Mouse (Mus musculus) frontal cortex, adult 2 months (tissue): ENCODE results near the gene Zfc3h1. TPM values are rescaled to one million over a fixed set of nuclear protein-coding genes. Genes with fewer than 3 reads are reported as not detected.

Experiments used
- DNase-seq, 2 experiments: peaks; one replicate each; pipeline ENCODE4 v3.0.0; 2022; ENCODE audit warnings: low spot score in 1 of 2; ENCODE audit errors: extremely low spot score in 1 of 2
- polyA plus RNA-seq: library from polyadenylated mRNA; depleted of rRNA; stranded (reverse); fragments of >200 nt; gene quantifications from 2 replicates; pipeline ENCODE4 v1.2.3, GENCODE M21; 2012; rRNA removed

Gene Zfc3h1
- 109 and 118 TPM in 2 replicates for polyA plus RNA-seq

DNA sequence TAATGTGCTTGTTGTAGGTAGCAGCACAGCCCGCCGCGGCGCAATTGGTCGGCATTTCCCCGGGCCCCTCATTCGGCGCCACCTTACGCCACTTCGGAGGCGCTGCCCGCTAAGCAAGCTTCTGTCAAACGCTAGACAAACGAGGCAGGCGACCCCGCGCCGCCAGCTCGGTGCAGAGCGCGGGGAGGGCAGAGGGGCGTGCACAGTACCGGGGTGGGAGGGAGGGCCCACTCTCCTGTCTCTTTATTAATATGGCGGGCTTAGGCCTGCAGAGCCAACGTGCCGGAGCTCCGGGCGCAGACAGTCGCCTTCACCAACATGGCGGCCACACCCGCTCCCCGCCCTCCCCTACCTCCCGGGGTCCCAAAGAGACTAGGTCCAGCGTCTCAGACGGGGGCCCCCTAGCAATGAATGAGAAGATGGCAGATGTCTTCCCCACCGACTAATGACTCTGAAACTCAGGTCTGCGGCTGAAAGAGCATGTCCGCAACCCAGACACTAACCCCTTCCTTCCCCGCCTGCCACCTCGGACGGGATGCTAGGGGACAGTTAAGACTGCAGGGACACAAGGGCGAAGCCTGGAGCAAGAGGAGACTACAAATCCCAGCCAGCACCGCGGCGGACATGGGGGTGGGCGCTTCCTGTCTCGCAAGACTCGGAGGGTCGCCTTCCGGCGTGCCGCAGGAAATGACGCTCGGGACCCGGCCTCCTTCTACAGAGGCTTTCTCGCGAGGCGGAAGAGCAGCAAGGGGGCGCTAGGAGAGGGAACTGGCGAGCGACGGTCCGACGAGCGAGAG is at the start of gene Zfc3h1, which contains the start of gene Thap2:
Zfc3h1 (plus strand) TSS at position 739 of the 797 bp plus-strand sequence.
Thap2 (minus strand) TSS at position 223 of the 797 bp plus-strand sequence.
- peak; percentile 98 to 99 for DNase-seq

DNA sequence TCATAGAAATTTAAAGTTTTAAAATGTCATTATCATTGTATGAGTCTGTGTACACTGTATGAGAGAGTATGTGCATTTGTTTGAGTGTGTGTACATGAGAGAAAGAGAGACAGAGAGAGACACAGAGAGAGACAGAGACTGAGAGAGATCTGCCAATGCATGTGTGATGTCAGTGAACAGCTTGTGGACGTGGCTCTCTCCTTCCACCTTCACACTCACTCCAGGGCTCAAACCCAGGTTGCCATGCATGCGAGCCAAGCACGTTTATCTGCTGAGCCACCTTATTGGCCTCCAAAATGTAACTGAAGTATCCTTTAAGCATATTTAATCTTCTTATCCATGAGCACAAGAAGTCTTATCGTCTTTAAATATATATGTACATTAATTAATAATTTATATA is 47.9 kb upstream of the Zfc3h1 start:
- DNase-seq: no peak

DNA sequence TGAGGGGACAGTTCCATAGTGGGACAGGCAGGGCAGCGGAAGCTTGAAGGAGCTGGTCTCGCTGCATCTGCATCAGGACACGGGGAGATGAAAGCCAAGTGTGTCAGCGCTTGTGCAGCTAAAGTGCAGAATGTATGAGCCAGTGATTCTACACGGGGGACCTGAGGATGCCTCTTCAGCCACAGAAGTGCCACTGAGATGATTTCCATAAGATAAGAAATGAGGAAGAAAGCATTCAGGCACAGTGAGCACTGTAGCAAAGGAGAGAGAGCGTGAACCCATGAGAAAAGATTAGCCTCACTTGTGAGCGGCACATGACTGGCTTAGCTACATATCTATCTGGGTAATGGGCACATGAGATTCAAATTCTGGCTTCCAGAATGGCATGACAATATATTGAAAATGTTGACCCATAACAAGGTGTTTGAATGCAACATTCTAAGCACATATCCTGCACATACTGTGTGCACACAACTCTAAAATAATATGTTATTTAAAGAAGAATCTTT is 44.9 kb upstream of the Zfc3h1 start:
- DNase-seq: no peak

- no peak for DNase-seq
Measured at GRCm38 (mm10) chr10:115342771-115343425, 41.9 kb upstream of the Zfc3h1 start.

DNA sequence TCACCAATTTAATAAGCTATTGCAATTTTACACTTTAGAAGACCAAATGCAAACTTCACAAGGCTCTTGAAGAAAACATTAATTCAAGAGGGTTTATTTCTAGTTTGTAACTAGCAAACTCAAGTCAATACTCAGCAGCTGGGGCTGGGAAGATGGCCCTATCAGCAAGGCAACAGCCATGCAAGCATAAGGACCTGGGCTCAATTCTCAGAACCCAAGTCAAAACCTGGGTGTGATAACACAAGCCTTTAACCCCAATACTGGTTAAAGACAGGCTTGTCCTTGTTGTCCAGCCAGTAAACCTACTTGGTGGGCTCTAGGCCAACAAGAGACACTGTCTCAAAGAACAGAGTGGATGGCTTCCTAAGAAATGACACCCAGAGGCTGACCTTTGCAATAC is 38.3 kb upstream of the Zfc3h1 start:
- DNase-seq: no peak

DNA sequence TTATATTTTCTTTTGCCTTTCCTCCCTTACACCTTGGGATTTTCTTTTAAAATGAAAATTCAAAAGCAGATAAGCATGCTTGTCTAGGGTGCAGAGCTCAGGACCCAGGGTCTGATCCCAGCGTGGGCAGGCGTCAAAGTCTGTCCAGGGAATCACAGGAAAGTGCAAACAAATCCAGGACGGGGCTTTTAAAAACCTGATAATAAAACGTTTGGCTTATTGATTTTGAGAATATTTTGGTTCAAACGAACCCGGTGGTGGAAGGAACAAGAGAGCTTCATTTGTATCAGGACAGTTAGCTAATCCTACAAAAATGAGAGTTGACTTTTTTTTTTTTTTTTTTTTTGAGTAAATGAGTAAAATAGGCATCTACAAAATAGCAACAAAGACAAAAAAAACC is 36.6 kb upstream of the Zfc3h1 start:
- DNase-seq: no peak

- DNase-seq: no peak
Measured at GRCm38 (mm10) chr10:115349029-115349428, 35.7 kb upstream of the Zfc3h1 start.

GRCm38 (mm10) chr10:115349509-115349908 is 35.2 kb upstream of the Zfc3h1 start:
- no peak for DNase-seq

- no peak for DNase-seq
Measured at GRCm38 (mm10) chr10:115350810-115351397, 33.9 kb upstream of the Zfc3h1 start.

DNA sequence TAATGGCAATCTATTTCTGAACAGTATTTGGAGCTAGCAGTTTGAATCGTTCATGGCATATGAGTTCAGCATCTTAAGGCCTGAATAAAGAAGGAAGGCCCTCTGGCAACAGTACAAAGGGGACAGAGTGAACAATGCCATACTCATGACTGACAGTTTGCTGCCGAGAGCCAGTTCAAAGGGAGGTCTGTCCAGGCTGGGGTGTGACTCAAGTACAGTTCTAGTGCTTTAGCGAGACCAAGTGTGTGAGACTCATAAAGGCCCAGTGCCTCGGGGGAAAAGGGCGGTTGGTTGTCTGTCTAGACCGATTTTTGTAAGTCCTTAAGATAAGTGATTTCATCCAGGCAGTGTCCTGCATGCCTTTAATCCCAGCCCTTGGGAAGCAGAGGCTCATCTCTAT is 30.2 kb upstream of the Zfc3h1 start:
- no peak for DNase-seq

- DNase-seq: no peak
Measured at GRCm38 (mm10) chr10:115355016-115355415, 29.7 kb upstream of the Zfc3h1 start.

DNA sequence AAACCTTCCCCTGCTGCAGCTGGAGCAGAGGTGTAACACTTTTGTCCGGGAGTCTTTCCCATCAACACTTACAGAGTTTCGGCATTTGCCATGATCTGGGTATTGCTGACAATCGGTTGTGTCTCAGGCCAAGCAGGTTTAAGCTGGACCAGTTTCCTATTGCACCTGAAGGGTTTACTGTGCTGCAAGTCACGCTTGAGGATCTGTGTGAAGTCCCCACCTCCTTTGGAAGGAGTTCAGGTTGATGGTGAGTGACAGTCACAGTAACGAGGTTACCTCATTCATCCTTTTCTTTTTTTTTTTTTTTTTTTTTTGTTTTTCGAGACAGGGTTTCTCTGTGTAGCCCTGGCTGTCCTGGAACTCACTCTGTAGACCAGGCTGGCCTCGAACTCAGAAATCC is 28.7 kb upstream of the Zfc3h1 start:
- DNase-seq: no peak

DNA sequence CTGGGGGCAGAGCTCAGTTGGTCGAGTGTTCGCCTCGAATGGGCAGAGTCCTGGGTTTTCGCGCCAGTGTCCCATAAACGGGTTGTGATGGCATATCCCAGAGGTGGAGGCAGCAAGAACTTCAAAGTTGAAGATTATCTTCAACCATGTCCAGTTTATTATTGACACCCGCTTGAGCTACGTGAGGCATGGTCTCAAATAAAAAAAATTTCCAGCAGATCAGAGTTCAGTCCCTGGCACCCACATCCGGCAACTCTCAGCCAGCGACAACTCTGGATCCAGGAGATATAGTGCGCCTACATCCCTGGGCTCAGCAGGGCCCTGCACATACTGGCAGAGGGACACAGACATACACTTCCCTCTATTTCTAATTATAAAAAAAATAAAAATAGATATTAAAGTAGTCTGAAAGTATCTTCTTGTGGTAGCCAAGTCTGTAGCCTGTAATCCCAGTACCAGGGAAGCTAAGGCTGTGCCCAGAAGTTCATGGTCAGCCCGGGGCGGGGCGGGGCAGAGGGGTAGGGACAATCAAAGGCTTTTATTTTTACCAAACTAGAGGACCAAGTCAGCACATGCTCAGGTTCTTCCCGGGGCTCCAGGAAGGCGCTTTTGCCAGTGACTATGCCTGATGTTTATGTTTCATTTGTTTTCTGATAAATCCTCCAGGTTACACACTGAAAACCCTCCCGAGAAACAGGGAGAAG is 26.4 kb upstream of the Zfc3h1 start:
- DNase-seq: no peak

DNA sequence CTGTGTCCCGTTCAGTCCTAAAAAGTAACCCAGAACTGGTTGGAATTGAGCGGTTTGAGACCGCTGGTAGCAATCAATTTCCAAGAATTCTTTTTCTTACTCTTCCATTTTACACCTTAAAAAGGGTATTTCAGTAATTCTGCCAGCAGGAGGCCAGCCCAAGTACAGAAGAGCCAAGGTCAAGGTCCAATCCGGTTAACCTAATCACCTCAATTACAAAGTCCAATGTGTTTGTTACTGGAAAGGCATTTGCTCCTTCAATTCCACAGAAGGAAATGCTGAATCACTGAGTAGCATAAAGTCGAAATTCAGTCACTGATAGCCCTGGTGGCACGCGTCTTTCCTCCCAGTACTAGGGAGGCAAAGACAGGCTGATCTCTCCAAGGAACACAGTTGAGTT is 25.7 kb upstream of the Zfc3h1 start:
- no peak for DNase-seq

- peak; percentile 90 to 95 for DNase-seq
Measured at GRCm38 (mm10) chr10:115361840-115362622, 22.7 kb upstream of the Zfc3h1 start, which contains the start of gene Tmem19. TSS of gene Tmem19 (minus strand) at chr10:115362501.

DNA sequence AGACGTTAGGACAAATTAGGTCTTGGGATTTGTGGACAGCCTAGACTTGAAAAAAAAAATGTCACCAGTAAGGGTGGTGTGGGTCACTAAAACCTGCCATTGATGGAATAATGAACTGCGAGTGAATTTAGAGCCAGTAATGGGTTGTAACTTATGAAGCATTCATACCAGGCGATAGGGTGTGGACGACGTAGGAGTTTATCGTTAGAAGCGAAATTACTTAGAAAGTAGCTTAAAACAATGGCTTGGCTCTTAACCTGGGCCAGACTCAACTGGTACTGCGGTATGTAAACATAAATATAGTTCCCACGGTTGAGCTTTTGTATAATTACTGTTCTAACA is 22.2 kb upstream of the Zfc3h1 start:
- DNase-seq: no peak

GRCm38 (mm10) chr10:115363151-115363550 is 21.6 kb upstream of the Zfc3h1 start:
- DNase-seq: peak in 1 of 2 experiments; percentile 12

GRCm38 (mm10) chr10:115381506-115382084 is 3.2 kb upstream of the Zfc3h1 start:
- no peak for DNase-seq

DNA sequence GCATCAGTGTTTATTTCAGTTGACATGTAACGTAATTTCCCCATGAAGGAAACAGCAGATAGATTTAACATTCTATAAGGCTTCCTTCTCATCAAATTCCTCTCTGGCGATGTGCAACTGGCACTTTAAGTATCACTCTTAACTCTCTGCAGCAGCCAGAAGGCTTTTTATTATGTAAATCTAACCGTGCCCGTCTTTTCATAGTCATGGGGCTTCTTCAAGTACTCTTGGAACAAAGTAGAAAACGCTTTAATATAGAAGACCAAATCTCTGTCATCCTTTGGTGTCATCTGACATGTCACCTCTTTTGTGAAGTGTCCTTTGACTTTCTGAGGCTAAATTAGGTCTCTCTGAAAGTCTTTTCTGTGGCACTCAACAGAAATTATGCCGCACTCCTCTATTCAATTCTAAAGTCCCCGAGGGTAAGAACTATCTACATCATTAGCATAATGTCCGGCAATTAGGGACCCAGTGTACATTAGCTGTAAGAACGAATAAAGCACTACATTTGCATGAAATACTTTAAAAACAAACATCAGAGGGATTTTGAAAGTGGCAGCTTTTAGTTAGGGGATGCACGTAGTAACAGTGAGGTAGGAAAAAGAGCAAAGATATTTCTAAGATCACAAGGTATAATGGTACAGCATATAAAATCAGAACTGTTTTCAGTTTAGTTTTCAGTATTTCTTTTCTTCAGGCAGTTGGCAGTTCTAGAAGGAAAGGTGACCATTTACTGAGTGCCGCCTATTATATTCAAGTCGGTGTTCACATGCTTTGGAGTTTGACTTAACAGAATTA is 1.7 kb upstream of the Zfc3h1 start:
- DNase-seq: no peak
